Mouse (Mus musculus): ENCODE data around the gene Sesn2.
"Not testable (repeated sequence)": the region's sequence is repeated elsewhere in the genome, so short reads cannot be mapped to it uniquely, and the experiment has no call there.

Gene Sesn2

GRCm38 (mm10) chr4:132482104-132482503 lies 28.2 kb downstream of the Sesn2 start:
- not testable (repeated sequence) for DNase-seq (ENCODE audit: low spot score)

DNA sequence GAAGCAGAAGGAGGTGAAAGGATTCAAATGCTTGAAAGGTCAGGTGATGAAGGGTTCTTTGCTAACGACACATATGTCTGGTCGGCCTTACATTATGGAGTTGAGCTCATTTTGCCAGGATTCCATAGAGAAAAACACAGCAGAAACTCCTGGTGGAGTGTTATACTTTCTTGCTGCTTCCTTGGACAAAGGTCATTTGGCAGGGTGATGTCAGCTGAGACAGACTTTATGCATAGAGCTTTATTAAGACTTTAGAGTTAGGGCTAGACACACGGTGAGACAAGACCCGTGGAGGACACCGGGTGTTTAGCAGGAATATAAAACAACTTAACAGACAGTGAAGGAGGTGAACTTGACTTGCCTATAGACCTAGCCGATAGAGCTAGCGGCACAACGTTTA lies 32.5 kb downstream of the Sesn2 start:
- no peak for DNase-seq (ENCODE audit: low spot score)

- DNase-seq (ENCODE audit: low spot score): no peak
These were observed 34.1 kb downstream of the Sesn2 start for GRCm38 (mm10) chr4:132475895-132476878.

DNA sequence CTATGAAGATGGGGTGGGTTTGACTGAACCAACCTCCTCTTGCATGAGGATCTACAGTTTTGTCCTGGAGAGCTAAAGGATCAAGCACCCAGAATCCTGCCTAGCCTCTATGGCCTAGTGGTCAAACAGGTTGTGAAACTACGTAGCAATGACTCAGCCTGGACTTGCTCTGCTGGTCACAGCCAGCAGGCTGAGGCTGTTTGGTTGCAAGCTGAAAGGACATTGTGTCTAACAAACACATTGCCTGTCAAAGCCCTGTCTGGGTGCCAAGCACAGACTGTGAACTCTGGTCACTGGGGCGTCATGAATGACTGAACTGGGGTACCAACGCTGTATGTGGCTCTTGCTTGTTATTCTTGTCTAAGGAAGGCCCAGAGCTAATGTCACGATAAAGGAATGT lies 35.7 kb downstream of the Sesn2 start:
- no peak for DNase-seq (ENCODE audit: low spot score)

- no peak for DNase-seq (ENCODE audit: low spot score)
These were observed 36.9 kb downstream of the Sesn2 start for GRCm38 (mm10) chr4:132473411-132473810.

DNA sequence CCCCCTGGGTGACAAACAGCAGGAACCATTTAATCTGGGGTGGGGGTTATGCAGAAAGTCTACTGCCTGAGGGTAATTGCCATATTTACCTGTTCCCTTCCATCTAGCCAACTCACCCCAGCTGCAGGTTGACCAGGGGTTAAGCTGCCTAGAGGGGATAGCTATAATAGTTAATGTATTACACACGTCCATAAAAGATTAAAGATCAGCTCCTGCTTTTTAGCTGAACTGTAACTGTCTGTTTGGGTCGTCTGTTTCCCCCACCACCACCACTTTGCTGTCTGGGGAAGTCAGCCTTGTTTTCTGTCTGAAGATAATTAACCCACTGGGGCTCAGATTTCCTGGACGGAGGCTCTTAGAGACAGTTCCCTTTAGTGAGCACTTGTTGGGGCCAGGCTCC lies 40.4 kb downstream of the Sesn2 start:
- DNase-seq (ENCODE audit: low spot score): no peak

GRCm38 (mm10) chr4:132464255-132464613 lies 46.1 kb downstream of the Sesn2 start:
- DNase-seq (ENCODE audit: low spot score): no peak

GRCm38 (mm10) chr4:132463430-132464254 lies 46.7 kb downstream of the Sesn2 start, which contains the start of gene Med18:
Gene Med18, minus strand, starts transcription at chr4:132463921.
- peak; percentile 93 for DNase-seq (ENCODE audit: low spot score)

DNA sequence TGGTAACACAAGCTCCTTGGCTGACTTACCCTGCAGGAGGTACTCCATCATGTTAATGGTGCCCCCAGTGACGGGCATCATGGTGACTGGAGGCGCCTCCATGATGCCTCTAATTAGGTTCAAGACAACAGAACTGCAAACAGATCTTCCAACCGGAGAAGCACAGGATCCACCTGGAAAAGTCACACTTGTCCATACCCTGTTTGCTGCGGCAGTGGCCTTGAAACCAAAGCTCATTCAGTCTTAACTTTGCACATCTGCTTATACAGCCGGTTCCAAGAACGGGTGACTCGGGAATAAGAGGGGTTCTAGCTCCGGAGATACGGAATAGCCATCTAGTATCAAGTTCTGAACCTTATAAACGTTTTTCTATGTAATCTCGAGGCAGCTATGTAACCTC lies 47.5 kb downstream of the Sesn2 start:
- no peak for DNase-seq (ENCODE audit: low spot score)

DNA sequence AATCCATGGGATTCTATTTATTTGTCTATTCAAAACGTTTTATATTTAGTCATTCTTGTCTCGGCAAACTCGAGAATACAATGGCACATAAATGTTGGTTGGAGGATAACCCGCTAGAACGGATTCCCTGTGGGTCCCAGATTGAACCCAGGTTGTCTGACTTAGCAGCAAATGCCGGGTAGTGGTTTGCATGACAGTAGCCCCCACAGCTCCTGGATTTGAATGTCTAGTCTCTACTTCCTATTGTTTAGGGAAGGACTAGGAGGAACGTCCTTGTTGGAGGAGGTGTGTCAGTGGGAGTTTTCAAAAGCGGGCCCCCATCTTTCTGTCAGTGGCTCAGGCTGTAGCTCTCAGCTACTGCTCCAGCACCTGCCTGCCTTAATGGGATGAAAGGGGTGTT lies 50.1 kb downstream of the Sesn2 start:
- DNase-seq (ENCODE audit: low spot score): no peak

DNA sequence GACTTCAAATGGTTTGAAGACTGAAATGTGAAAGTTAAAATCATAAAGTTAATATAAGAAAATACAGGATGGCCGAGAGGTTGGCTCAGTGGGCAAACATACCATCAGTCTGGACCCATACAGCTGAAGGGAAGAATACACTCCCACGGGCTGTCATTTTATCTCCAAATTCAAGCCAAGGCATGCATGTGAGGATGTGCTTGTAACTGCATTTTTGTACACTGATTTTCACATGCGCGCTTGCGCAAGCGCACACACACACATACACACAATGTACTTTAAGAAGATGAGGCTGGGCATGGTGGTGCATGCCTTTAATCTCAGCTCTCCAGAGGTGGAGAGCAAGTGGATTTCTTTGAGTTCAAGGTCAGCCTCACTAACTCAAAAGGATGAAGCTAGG lies 54.7 kb downstream of the Sesn2 start:
- no peak for DNase-seq (ENCODE audit: low spot score)

DNA sequence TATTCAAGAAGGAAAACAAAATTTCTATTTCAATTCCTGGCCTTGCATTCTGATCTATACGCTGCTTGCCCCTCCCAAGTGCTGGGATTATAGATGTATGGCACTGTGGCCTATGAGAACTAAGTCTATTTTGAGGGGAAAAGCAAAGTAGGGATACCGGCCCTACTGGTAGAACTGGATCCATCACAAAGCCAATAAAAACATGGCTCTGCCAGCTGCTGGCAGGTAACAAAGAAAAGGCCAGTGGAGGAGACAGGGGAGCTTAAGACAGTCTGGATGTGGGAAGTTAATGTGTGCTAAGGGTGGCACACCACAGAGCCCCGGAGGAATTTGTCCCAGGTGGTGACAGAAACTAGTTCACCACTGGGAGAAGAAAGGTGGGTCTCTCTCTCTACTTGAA lies 55.2 kb downstream of the Sesn2 start:
- DNase-seq (ENCODE audit: low spot score): no peak

- DNase-seq (ENCODE audit: low spot score): no peak
These were observed 56.1 kb downstream of the Sesn2 start for GRCm38 (mm10) chr4:132454216-132454615.

GRCm38 (mm10) chr4:132449778-132450177 lies 60.5 kb downstream of the Sesn2 start:
- no peak for DNase-seq (ENCODE audit: low spot score)

GRCm38 (mm10) chr4:132446105-132446504 lies 64.2 kb downstream of the Sesn2 start:
- no peak for DNase-seq (ENCODE audit: low spot score)

DNA sequence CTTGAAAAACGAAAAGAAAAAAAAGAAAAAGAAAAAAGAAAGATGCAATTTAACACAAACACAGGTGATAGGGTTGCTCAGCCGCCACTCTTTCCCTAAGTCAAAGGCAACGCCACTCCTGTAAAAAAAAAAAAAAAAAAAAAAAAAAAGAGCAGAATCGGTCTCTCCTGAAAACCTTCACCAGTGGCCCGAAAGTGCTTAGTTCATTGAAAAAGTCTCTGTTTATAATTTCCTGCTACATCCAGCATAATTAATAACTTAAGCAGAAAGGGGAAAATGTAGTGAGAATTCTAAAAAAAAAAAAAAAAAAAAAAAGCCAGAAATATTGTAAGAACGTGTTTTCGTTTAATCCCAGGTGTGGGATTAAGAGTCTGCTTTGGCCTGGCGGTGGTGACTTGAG lies 65.8 kb downstream of the Sesn2 start:
- no peak for DNase-seq (ENCODE audit: low spot score)

All from T-cell, adult 2 months (primary cell).